Mouse (Mus musculus): Measurements from ENCODE around the gene Atxn7l1.

Atxn7l1 gene

GRCm38 (mm10) chr12:33394804-33395623 lies 247.5 kb downstream of the Atxn7l1 start, which contains the start of gene Efcab10:
Gene Efcab10, plus strand, starts transcription at chr12:33394854.
- DNase-seq = no peak

- DNase-seq = no peak
Observed at GRCm38 (mm10) chr12:33403265-33403693, 255.8 kb downstream of the Atxn7l1 start.

- no peak for DNase-seq
Observed at GRCm38 (mm10) chr12:33404996-33405395, 257.5 kb downstream of the Atxn7l1 start.

- no peak for DNase-seq
Observed at GRCm38 (mm10) chr12:33405398-33406026, 258.0 kb downstream of the Atxn7l1 start.

GRCm38 (mm10) chr12:33411580-33412151 lies 264.2 kb downstream of the Atxn7l1 start:
- DNase-seq = no peak
